Mouse (Mus musculus): ENCODE measurements around the gene Tnfsfm13.

Gene Tnfsfm13

GRCm38 (mm10) chr11:69681314-69682208 lies 14.3 kb downstream of the Tnfsfm13 start, which contains the start of gene Senp3:
Gene Senp3 (minus strand): TSS chr11:69682084.
- DNase-seq (ENCODE audit: low spot score in 2 of 2) = peak; percentile 94 to 97

GRCm38 (mm10) chr11:69680136-69680855 lies 15.6 kb downstream of the Tnfsfm13 start:
- no peak for DNase-seq (ENCODE audit: low spot score in 2 of 2)

DNA sequence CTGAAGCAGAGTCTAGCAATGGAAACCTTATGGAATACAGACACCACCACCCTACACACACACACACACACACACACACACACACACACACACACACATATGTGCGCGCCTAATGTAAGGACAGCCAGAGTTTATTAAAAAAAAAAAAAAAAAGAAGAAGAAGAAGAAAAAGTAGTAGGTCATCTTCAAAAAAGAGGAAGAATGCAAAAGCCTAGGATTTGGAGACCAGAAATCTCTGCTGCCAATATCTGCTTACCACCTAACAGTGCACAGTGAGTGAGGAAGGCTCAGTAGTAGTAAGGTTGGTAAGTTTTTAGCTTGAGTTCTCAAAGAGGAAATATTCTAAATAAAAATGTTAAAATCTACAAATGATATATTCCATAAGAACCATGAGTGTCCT lies 16.8 kb downstream of the Tnfsfm13 start:
- no peak for DNase-seq (ENCODE audit: low spot score in 2 of 2)

DNA sequence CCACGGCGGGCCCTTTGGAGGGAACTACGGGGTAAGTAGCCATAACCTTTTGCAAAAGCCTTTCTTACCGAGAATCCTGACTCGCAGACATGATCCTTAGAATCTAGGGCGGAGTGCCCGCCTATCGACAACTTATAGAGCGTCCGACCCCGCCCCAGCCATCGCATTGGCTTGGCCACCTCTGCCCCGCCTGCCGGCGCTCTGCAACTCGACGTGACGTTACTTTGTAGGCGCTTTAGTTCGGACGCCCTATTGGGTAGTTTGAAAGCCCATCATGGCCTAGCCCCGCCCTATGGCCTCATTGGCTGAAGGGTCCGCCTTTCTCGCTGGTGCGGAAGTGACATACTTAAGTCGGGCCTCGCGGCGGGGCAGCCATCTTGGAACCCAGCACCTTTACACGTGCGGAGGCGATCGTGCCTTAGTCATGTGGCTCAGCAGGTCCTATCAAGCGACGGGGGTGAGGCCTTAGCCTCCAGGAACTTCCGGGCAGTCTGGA lies 23.6 kb downstream of the Tnfsfm13 start, which contains the start of gene Eif4a1:
TSS of gene Eif4a1 (minus strand) at position 213 of the 496 bp plus-strand sequence.
- DNase-seq (ENCODE audit: low spot score in 2 of 2) = peak; percentile 99 to 100

GRCm38 (mm10) chr11:69671726-69672124 lies 24.2 kb downstream of the Tnfsfm13 start:
- DNase-seq (ENCODE audit: low spot score in 2 of 2) = no peak

DNA sequence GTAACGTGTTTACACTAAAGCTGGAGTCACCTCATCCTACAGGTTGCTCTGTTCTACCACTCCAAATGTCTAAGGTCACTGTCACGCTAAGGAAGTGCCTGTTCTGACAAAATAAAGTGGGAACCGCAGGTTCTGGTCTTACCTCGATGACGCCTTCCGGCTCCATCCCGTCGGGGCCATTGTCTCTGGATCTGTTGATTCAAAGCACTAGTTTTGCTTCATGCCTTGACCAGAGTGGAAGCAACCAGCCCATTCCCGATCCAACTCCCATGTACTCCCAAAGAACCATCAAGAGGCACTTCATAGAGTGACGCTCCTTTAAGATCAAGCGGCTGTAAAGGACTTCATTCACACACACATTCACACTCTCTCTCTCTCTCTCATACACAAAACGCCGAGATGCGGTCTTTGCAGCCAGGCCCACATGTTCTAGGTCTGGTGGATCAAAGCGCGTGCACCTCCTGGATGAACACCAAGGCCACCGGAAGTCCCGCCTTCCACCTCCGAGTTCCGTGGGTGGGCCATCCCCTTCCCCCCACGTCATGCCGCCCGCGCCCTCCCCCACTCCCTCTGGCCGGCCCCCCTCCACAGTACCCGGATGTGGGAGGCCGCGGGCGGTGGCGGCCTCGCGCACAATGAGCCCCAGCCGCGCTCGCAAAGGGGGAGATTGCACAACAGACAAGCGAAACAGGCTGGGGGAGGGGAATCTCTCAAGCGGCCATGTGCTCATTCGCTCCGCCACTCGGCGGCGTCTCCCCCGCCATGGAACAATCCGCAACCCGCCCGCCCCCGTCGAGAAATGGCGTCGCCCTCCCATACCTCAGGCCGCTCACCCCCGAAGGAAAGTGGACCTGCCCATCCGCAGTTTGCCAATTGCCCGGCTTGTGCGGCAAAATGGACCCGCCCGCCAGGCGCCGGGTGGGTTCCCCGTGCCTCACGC lies 24.8 kb downstream of the Tnfsfm13 start:
- DNase-seq (ENCODE audit: low spot score in 2 of 2) = peak; percentile 93 to 98

GRCm38 (mm10) chr11:69666665-69667005 lies 29.3 kb downstream of the Tnfsfm13 start:
- DNase-seq (ENCODE audit: low spot score in 2 of 2) = no peak

- peak; percentile 67 to 74 for DNase-seq (ENCODE audit: low spot score in 2 of 2)
These were observed 29.8 kb downstream of the Tnfsfm13 start, which contains the start of gene Cd68 for GRCm38 (mm10) chr11:69665961-69666664. Gene Cd68 (minus strand): TSS chr11:69666153.

GRCm38 (mm10) chr11:69665457-69665960 lies 30.4 kb downstream of the Tnfsfm13 start:
- DNase-seq (ENCODE audit: low spot score in 2 of 2) = no peak

GRCm38 (mm10) chr11:69664841-69665240 lies 31.1 kb downstream of the Tnfsfm13 start:
- DNase-seq (ENCODE audit: low spot score in 2 of 2) = no peak

DNA sequence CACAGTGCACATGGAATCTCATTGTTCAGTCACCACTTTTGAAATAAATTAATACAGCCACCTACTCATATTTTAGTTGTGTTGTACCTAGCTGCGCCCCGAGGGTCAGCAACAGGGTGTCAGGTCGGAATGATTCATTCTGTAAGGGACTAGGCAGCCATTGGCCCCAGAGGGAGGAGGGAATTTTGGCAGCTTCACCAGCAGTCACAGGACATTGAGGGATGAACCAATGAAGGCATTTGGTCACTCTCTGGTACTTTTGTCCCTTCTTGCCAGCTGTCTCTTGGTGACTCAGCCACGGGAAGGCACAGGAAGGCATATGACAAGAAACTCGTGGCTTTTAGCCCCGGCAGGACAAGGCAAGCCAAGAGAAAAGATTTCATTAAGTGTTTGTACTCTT lies 32.1 kb downstream of the Tnfsfm13 start:
- DNase-seq (ENCODE audit: low spot score in 2 of 2) = no peak

DNA sequence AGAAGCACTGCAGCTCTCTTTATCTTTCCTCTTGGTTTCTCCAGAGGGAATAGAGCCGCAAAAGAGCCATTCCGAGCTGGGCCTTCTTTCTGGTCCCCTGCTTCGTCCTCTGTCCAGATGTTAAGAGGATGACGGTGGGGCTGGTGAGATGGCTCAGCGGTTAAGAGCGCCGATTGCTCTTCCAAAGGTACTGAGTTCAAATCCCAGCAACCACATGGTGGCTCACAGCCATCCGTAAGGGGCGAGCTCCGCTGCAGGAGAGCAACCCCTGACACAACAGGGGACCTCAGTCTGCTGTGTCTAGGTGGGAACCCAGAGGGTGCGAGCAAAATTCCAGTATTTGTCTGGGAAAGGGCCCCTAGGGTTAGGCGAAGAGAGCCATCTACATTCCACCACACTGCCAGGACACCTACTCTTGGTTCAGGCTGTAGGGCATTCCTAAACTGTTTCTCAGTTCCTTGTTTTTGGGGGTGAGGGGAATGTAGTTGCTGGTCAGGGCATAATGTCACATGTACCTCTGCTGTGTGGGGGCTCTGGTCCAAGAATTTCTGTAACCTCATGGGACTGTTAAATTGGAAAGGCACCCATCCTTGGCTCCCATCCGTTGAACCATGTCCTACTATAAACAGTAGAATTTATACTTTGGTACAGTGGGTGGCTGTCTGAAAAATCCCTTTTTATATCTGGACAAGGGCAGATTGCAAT lies 32.8 kb downstream of the Tnfsfm13 start:
- DNase-seq (ENCODE audit: low spot score in 2 of 2) = no peak

- DNase-seq (ENCODE audit: low spot score in 2 of 2) = peak; percentile 93 to 97
These were observed 33.5 kb downstream of the Tnfsfm13 start, which contains the start of gene Mpdu1 for GRCm38 (mm10) chr11:69662213-69662966. Gene Mpdu1 (minus strand): TSS chr11:69662642.

GRCm38 (mm10) chr11:69661221-69661881 lies 34.5 kb downstream of the Tnfsfm13 start:
- DNase-seq (ENCODE audit: low spot score in 2 of 2) = no peak

DNA sequence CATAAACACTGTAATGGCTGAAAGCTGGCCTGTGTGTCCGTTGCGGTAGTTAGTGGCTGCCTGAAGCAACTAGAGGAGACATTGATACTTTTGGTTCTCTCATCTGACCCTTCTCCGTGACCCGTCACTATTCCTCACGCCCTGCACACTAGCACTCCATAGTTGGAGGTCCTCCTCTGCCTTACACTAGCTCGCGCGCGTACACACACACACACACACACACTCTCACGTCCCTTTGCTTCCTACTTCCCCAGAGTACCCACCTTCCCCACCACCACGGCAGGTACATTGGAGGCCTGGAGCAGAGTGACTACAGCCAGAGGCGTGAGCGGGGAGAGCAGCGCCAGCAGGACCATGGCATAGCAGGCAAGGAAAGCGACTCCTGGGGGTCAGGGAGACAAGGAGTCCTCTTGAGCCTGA lies 38.4 kb downstream of the Tnfsfm13 start:
- DNase-seq (ENCODE audit: low spot score in 2 of 2) = no peak

DNA sequence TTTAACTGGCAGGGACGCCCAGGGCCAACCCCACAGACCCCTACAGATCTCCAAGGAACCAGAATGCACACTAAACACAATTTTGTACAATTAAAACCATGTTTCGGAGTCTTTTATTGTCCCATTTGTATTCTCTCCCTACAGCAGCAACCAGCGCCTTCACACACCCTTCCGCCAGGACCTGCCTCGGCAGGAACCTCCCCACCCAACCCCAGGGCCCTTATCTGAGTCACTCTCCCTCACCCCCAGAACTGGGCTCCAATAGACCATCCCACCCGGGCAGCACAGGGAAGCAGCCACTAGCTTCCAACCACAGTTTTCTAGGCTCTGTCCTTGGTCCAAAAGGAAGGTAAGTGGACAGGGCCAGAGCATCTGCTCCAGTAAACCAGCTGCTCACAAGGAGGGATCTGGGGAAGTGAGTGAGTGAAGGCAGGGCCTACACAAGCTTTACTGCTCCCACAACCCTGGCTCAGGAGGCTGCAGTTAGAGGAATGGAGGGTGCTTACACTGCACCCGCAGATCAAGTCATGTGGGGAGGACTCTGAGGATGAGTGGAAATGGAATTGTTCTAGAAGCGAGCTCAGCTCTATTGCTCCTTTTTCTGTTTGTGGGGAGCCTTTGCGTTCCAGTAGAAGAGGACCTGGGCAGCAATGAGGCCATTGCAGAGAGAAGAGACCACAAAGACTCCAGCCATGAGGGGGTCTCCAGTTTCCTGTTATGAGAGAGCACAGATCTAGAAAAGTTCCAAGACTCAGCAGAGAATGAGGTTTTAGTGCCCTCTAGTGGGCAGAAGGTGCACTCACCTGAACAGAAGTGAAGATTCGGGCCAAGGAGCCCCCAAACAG lies 39.1 kb downstream of the Tnfsfm13 start:
- peak; percentile 61 to 82 for DNase-seq (ENCODE audit: low spot score in 2 of 2)

DNA sequence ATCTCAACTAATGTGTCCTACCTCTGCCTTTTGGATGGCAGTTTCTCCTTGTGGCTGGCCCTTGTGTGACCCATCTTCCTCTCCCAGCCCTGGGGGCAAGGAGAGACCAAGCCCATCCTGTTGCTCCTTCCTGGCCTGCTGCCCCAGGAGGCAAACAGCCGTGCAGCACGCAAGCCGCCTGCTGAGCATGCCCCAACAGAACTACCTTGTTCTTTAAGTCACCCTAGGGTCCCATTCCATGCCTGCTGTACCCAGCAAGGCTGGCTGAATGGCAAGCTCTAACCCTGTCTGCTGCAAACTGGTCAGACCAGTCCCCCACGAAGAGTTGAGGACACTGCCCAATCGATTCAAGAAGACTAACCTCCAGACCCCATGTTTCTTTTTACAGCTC lies 39.8 kb downstream of the Tnfsfm13 start:
- DNase-seq (ENCODE audit: low spot score in 2 of 2) = no peak
